Mouse (Mus musculus): Measurements from ENCODE around the gene Gm39115. TPM values are rescaled to one million over a fixed set of nuclear protein-coding genes. Genes with fewer than 3 reads are reported as not detected.
A peak's percentile ranks its signal among the peaks of the same experiment; 100 is the strongest.

Gene Gm39115
- polyA plus RNA-seq, 1 experiment from 2014 or later, result not detected

DNA sequence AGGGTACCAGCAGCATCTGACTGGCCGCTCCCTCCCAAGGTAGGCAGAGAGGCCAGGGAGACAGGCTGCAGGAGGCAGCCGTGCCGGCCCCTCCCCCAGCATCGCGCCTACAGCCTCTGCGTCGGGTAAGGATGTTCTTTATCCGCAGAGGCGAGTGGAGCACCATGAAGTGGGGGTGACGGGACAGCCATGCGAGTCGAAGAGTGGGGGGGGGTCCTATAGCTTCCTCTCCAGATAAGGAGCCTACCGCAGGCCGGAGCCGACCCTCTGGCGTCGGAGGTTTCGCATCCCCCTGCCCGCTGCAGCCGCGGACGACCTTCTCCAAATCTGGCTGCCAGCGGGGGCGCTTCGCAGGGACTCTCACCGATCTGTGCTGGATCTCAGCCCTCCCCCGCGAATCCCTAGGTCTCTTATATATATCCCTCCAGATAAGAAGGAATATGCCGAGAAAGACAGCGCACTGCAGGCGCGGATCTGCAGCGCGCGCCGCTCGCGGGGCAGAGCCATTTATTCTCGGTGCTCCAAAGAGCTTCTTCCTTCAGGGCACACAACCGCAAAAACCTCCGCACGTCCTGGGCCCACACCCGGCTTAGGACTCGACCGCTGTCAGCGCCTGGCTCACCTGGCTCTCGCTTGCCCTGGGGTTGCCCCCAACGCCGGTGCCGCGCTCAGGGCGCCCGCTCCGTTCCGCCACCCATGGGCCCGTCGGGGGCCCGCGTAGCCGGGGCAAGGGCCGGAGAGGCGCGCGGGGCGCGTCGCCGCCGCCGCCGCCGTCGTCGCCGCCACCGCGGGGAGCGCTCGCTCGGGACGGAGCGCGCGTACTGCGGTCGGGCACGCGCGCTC is 41.3 kb downstream of the Gm39115 start:
- Histone ChIP-seq H3K4me2 (peak overlapping the region; percentile 95), H3K4me1 (peaks cover 14% of the 10 kb centered on the region), H3K27ac (no peak overlapping the region), H3K4me3 (peak overlapping the region; percentile 70), H3K9ac (peak overlapping the region; percentile 72), H3K9me3 (no peaks in the 10 kb centered on the region), H3K36me3 (no peaks in the 10 kb centered on the region), H3K27me3 (peaks cover 100% of the 10 kb centered on the region)
- WGBS, result under 1% methylated on average over 80 of the region's 89 CpGs
- ATAC-seq (ENCODE audit: insufficient number of reproducible peaks, insufficient read depth, low FRiP score, low TSS enrichment, low read depth), result 0 out of 2 replicates have a peak, but pooled peaks have one; percentile 10

DNA sequence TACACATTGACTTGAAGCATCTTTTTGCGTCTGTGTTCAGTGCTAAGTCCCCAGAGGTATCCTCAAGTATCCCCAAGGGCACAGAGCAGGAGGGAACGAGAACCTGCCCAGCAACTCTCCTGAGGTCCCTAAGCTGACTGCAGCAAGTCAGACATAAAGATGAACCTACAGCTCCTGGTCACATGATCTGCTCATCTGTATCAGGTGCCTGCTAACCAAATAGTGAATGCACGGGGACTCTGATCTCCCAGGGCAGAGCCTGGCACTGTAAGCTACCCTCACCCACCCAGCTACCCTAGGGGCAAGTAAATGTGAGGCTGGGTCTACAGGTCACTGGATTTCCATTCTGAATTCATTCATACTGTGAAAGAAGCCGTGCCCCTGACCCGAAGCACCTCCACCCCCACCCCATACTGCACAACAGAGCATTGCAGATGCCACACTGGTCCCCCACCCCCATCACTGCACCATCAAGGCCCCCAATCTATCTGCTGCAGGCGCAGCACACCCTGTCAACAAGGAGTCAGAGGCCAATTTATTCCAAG is 42.1 kb downstream of the Gm39115 start:
- Histone ChIP-seq H3K4me3 (peak overlapping the region; percentile 70), H3K27ac (no peak overlapping the region), H3K4me2 (peak overlapping the region; percentile 95), H3K27me3 (peaks cover 100% of the 10 kb centered on the region), H3K4me1 (peaks cover 17% of the 10 kb centered on the region), H3K9ac (no peak overlapping the region), H3K36me3 (no peaks in the 10 kb centered on the region), H3K9me3 (no peaks in the 10 kb centered on the region)
- 20% methylated on average over 6 of the region's 6 CpGs for WGBS
- ATAC-seq (ENCODE audit: insufficient number of reproducible peaks, insufficient read depth, low FRiP score, low TSS enrichment, low read depth), result no peak

DNA sequence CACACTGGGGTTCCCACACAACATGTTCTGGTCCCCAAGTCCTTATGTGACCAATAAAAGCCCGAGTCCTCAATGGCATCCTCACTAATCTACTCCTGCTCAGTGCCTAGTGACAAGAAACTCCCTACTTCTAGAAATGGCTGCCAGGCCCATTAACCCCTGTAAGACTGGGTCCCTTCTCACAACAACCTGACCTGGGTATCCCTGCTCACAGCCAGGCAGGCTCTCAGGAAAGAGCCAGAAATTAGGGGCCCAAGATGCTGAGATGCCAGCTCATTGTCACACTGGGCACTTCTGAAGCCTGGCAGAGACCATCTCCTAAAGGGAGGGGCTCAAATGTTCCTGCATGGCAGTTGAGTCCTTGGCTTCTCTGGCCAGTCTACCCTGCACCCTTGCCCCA is 42.8 kb downstream of the Gm39115 start:
- Histone ChIP-seq H3K27me3 (peaks cover 100% of the 10 kb centered on the region), H3K9me3 (no peaks in the 10 kb centered on the region), H3K4me3 (no peak overlapping the region), H3K4me2 (no peak overlapping the region), H3K27ac (no peak overlapping the region), H3K36me3 (no peaks in the 10 kb centered on the region), H3K4me1 (peaks cover 23% of the 10 kb centered on the region), H3K9ac (no peak overlapping the region)
- ATAC-seq (ENCODE audit: insufficient number of reproducible peaks, insufficient read depth, low FRiP score, low TSS enrichment, low read depth), result no peak
- WGBS, result 34% methylated on average over 1 of the region's 1 CpGs

DNA sequence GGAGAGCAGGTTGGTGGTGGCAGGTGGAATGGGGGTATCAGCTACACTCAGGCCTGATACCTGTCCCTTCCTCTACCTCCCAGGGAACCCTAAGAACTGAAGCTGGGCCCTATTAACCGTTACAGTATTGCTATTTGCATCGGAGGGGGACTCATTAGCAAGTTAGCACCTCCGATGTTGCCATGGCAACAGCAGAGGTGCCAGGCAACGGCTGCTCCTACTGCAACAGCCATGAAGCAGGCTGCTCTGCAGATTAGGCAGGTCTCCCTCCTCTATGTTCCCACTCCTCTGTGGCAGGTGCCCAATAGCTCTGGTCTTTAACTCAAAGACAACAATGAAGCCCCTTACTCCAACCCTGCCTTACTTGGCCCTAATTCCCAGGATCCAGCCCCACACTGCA is 44.0 kb downstream of the Gm39115 start:
- Histone ChIP-seq H3K4me3 (no peak overlapping the region), H3K4me2 (no peak overlapping the region), H3K36me3 (no peaks in the 10 kb centered on the region), H3K9me3 (no peaks in the 10 kb centered on the region), H3K4me1 (peaks cover 23% of the 10 kb centered on the region), H3K27ac (no peak overlapping the region), H3K9ac (no peak overlapping the region), H3K27me3 (peaks cover 100% of the 10 kb centered on the region)
- ATAC-seq (ENCODE audit: insufficient number of reproducible peaks, insufficient read depth, low FRiP score, low TSS enrichment, low read depth), result no peak
- WGBS, result 18% methylated on average over 4 of the region's 4 CpGs

DNA sequence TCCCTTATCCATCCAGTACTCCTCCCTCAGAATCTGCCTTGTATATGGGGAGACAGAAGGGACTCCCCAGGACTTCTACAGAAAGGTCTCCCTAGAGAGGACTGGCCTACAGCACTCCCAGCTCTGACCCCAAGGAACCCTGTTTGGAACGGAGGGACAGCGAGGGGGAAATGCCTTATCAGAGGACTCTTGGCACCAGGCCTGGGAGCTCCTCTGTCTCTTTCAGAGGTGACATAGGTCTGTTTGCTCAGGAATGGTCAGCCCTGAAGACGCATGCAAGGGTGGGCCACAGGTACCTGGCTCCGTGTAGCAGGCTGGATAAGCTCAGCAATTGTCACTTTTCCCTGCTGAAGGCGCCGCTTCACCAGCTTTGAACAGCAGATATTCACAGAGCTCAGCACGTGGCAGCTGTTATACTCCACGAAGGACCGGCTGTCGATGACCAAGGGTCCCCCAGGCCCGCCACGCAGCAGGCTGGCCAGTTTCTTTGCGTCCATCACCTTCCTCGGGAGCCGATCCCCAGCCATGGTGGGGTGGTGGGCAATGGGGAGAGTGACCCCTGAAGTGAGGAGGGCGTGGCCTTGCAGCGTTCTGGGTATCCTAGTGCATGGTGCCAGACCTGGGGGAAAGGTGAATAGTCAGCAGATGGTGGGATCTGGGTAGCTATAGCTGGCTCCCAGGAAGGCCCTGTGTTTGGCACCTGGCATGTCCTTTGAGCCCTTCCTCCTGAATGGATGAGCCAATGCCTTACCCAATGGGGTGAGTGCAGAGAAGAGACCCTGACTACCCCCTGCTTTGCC is 46.0 kb downstream of the Gm39115 start:
- 63% methylated on average over 17 of the region's 17 CpGs for WGBS
- H3K27ac ChIP-seq, result no peak overlapping the region

DNA sequence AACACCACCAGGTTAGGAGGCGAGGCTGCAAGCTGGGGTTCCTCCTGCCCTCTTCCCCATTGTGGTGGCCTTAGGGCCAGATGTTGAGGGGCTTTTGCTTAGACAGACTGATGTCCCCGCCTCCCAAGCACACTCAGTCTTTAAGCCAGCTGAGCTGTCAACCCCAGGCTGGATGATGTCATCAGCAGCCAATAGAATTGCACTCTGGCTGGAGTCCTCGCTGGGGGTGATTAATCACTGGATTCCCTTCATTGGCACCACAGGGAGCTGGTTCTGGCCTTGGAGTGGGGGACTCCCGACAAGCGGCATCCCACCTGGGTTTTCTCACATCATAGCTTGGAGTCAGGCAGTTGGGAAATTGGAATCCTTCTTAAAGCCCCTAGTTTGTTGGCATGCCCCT is 46.9 kb downstream of the Gm39115 start:
- Histone ChIP-seq H3K27me3 (peaks cover 99% of the 10 kb centered on the region), H3K9ac (no peak overlapping the region), H3K36me3 (no peaks in the 10 kb centered on the region), H3K27ac (no peak overlapping the region), H3K4me3 (no peak overlapping the region), H3K9me3 (no peaks in the 10 kb centered on the region), H3K4me2 (no peak overlapping the region), H3K4me1 (peaks cover 20% of the 10 kb centered on the region)
- no peak for ATAC-seq (ENCODE audit: insufficient number of reproducible peaks, insufficient read depth, low FRiP score, low TSS enrichment, low read depth)
- 6% methylated on average over 5 of the region's 5 CpGs for WGBS

More for the DNA sequence above, 46.0 kb downstream of the Gm39115 start:
- no peaks in the 10 kb centered on the region for H3K9me3 ChIP-seq
- no peak for ATAC-seq (ENCODE audit: insufficient number of reproducible peaks, insufficient read depth, low FRiP score, low TSS enrichment, low read depth)
- H3K4me1 ChIP-seq, result peaks cover 18% of the 10 kb centered on the region
- no peaks in the 10 kb centered on the region for H3K36me3 ChIP-seq
- H3K4me3 ChIP-seq, result no peak overlapping the region
- peaks cover 99% of the 10 kb centered on the region for H3K27me3 ChIP-seq
- H3K9ac ChIP-seq, result no peak overlapping the region
- no peak overlapping the region for H3K4me2 ChIP-seq

DNA sequence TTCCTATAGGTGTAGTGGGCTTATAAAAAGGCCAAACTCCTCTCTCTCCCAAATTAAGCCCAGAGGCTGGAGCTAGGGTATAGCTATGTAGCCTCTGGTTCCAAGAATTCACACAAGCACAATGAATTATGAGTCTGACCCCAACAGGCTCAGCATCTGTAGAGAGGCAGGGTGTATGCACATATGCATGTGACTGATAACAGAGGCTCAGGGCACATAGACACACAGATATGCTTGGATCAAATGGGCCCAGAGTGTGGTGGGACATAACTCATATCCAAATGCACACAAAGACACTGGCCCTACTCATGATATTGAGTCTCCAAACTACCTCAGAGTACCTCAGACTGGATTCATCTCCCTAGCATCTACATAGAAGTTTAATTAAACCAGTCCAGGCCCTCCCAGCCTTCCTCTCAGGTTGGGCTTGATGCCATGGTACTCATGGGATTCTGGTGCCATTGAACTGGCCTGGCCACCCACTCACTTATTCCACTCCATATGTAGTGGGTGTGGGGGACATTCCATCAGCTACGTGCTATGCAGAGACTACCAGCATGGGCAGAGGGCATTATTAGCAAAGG is 48.7 kb downstream of the Gm39115 start:
- Histone ChIP-seq H3K4me1 (peaks cover 26% of the 10 kb centered on the region), H3K9ac (no peak overlapping the region), H3K4me3 (no peak overlapping the region), H3K9me3 (no peaks in the 10 kb centered on the region), H3K27ac (no peak overlapping the region), H3K36me3 (no peaks in the 10 kb centered on the region), H3K27me3 (peaks cover 99% of the 10 kb centered on the region), H3K4me2 (no peak overlapping the region)
- 79% methylated on average over 1 of the region's 1 CpGs for WGBS
- ATAC-seq (ENCODE audit: insufficient number of reproducible peaks, insufficient read depth, low FRiP score, low TSS enrichment, low read depth), result no peak

DNA sequence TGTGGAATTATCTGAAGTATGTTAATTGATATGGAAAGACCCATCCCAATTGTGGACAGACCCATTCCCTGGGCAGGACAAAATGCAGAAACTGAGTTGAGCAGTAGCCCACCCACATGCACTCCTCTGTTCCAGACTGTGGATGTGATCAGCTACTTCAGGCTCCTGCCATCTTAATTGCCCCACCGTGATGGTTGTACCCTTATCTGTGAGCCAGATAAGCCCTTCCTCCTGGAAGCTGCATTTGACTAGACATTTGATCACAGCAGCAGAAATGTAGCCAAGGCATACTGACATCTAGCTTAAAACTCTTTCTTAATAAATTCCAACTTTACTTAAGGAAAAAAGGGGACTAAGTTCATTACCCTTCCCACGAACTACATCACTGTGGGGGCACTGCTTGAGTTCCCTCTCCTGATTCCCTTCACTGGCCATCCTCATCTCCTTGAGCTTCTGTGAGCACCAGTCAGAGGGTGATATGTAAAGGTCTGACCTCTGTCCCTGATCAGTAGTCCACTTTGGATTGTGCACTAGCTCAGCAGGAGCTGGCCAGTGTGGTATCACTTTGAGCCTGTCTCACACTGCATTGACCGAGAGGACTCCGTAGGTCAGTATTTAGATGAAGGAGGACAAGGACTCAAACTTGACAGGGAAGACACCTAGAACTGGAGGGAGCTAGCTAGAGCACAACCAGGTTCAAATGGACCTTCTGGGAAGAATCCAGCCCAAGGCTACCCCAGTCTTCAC is 49.5 kb downstream of the Gm39115 start:
- WGBS, result 80% methylated on average over 4 of the region's 4 CpGs
- H3K36me3 ChIP-seq, result no peaks in the 10 kb centered on the region
- H3K4me3 ChIP-seq, result no peak overlapping the region
- H3K27me3 ChIP-seq, result peaks cover 99% of the 10 kb centered on the region
- H3K9me3 ChIP-seq, result no peaks in the 10 kb centered on the region
- H3K27ac ChIP-seq, result no peak overlapping the region
- peaks cover 32% of the 10 kb centered on the region for H3K4me1 ChIP-seq
- no peak overlapping the region for H3K9ac ChIP-seq
- ATAC-seq (ENCODE audit: insufficient number of reproducible peaks, insufficient read depth, low FRiP score, low TSS enrichment, low read depth), result no peak
- no peak overlapping the region for H3K4me2 ChIP-seq

Other genes with a start within 250 kb of the Gm39115 start
- 40.9 and 42.6 TPM in 2 replicates for gene Tollip, start 217.5 kb downstream of the Gm39115 start, polyA plus RNA-seq (2015; fragmentation: Nextera tagmentation; extraction: Ambion mirVana)
- gene Brsk2, start 186.3 kb downstream of the Gm39115 start, polyA plus RNA-seq (2015; fragmentation: Nextera tagmentation; extraction: Ambion mirVana), result 1.1 and 1.2 TPM in 2 replicates
- 66.1 and 69.2 TPM in 2 replicates for gene Mob2, start 75.0 kb downstream of the Gm39115 start, polyA plus RNA-seq (2015; fragmentation: Nextera tagmentation; extraction: Ambion mirVana)
- 2.4 and 2.6 TPM in 2 replicates for gene Dusp8, start 40.2 kb downstream of the Gm39115 start, polyA plus RNA-seq (2015; fragmentation: Nextera tagmentation; extraction: Ambion mirVana)
- not detected in 2 replicates for gene Gm45618, start 15.3 kb downstream of the Gm39115 start, polyA plus RNA-seq (2015; fragmentation: Nextera tagmentation; extraction: Ambion mirVana)
- not detected in 2 replicates for gene Gm45337, start 8.6 kb upstream of the Gm39115 start, polyA plus RNA-seq (2015; fragmentation: Nextera tagmentation; extraction: Ambion mirVana)
- gene Gm29735, start 21.1 kb upstream of the Gm39115 start, polyA plus RNA-seq (2015; fragmentation: Nextera tagmentation; extraction: Ambion mirVana), result not detected in 2 replicates
- gene Gm4553, start 29.7 kb upstream of the Gm39115 start, polyA plus RNA-seq (2015; fragmentation: Nextera tagmentation; extraction: Ambion mirVana), result not detected in 2 replicates
- not detected in 2 replicates for gene Krtap5-2, start 40.0 kb upstream of the Gm39115 start, polyA plus RNA-seq (2015; fragmentation: Nextera tagmentation; extraction: Ambion mirVana)
- not detected in 2 replicates for gene Gm10153, start 54.4 kb upstream of the Gm39115 start, polyA plus RNA-seq (2015; fragmentation: Nextera tagmentation; extraction: Ambion mirVana)
- not detected in 2 replicates for gene Krtap5-3, start 65.3 kb upstream of the Gm39115 start, polyA plus RNA-seq (2015; fragmentation: Nextera tagmentation; extraction: Ambion mirVana)
- gene Gm7579, start 75.8 kb upstream of the Gm39115 start, polyA plus RNA-seq (2015; fragmentation: Nextera tagmentation; extraction: Ambion mirVana), result not detected in 2 replicates
- not detected in 2 replicates for gene Krtap5-5, start 93.9 kb upstream of the Gm39115 start, polyA plus RNA-seq (2015; fragmentation: Nextera tagmentation; extraction: Ambion mirVana)
- gene Gm40460, start 105.0 kb upstream of the Gm39115 start, polyA plus RNA-seq (2015; fragmentation: Nextera tagmentation; extraction: Ambion mirVana), result not detected in 2 replicates
- gene Gm2431, start 122.3 kb upstream of the Gm39115 start, polyA plus RNA-seq (2015; fragmentation: Nextera tagmentation; extraction: Ambion mirVana), result not detected in 2 replicates
- not detected in 2 replicates for gene Gm4559, start 138.3 kb upstream of the Gm39115 start, polyA plus RNA-seq (2015; fragmentation: Nextera tagmentation; extraction: Ambion mirVana)
- gene Krtap5-1, start 161.1 kb upstream of the Gm39115 start, polyA plus RNA-seq (2015; fragmentation: Nextera tagmentation; extraction: Ambion mirVana), result not detected in 2 replicates
- not detected in 2 replicates for gene Krtap5-4, start 167.5 kb upstream of the Gm39115 start, polyA plus RNA-seq (2015; fragmentation: Nextera tagmentation; extraction: Ambion mirVana)
- gene Ifitm10, start 237.7 kb upstream of the Gm39115 start, polyA plus RNA-seq (2015; fragmentation: Nextera tagmentation; extraction: Ambion mirVana), result 2.5 and 3.3 TPM in 2 replicates
- gene Gm49369, start 246.6 kb upstream of the Gm39115 start, polyA plus RNA-seq (2015; fragmentation: Nextera tagmentation; extraction: Ambion mirVana), result not detected in 2 replicates

All from embryonic facial prominence, embryonic 13.5 days (tissue).